Mouse (Mus musculus) right cerebral cortex, postnatal 10 days (tissue): Measurements from ENCODE around the gene Gm3448.

ENCODE experiments used
- DNase-seq, 2 experiments: peaks; one replicate each; pipeline ENCODE4 v3.0.0; 2021; ENCODE audit warnings: low spot score in 2 of 2

The Gm3448 gene

DNA sequence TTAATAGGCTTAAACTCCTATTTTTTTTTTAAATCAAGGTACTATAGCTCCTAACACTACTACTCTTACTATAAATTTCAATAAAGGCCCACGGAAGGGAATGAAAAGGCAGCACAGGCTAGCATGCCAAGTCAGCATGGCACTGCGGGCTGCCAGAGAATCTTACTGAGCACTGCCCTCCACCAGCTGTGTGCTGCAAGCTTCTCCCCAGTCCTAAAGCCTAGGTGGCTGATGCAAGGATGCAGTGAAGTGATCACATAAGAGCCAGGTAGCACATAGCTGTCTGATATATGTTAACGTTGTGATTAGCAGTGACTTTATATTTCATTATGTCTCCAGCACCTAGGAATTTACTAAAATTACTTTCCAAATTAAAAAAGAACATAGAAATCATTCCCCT is 81.4 kb downstream of the Gm3448 start:
- peak; percentile 28 to 35 for DNase-seq

- DNase-seq: no peak
Observed at GRCm38 (mm10) chr17:14958686-14959327, 82.5 kb downstream of the Gm3448 start.

DNA sequence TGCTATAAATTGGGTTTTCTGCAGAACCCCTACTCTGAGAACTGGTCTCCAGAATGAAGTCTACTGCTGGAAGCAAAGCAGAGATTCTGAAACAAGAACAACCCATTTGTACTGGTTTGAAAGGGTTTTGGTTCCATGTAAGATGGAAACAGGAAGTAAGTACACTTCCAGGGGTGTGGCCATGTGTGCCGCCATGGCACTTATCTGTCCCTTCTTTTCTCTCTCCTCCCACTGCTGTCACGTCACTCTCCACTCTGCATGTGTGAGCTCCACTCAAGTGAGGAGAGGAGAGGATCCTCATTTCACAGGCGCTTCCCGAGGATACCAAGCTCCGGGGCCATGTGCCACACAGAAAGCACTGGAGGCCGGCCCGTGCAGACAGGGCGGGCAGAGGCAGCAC is 87.9 kb downstream of the Gm3448 start:
- DNase-seq: no peak

GRCm38 (mm10) chr17:14949161-14949827 is 92.0 kb downstream of the Gm3448 start:
- DNase-seq: no peak
